Mouse (Mus musculus): ENCODE measurements around the gene Sez6l.

- TF ChIP-seq HCFC1 (IDR thresholded peaks at IDR 0.05; ENCODE audit: borderline replicate concordance, insufficient read depth, low read length) (no peak), CHD2 (IDR thresholded peaks at IDR 0.05; ENCODE audit: low read depth, low read length) (no peak), ZC3H11A (IDR thresholded peaks at IDR 0.05; ENCODE audit: borderline replicate concordance, low read depth, low read length) (no peak), ZNF384 (IDR thresholded peaks at IDR 0.05; ENCODE audit: low read depth, low read length) (no peak)
Measured at GRCm38 (mm10) chr5:112595701-112596632, 19.0 kb upstream of the Sez6l start.

Measured in ES-E14 (cell line).